Mouse (Mus musculus) cerebellum, adult 11-12 months (tissue): Measurements from ENCODE around the gene C130050O18Rik.

Experiments
- DNase-seq: peaks from one replicate; pipeline ENCODE4 v3.0.0; 2022

Gene C130050O18Rik

GRCm38 (mm10) chr5:139404801-139405401, at the start of gene C130050O18Rik:
TSS of gene C130050O18Rik (plus strand) at chr5:139405280.
- no peak for DNase-seq

GRCm38 (mm10) chr5:139358653-139359052, 46.4 kb upstream of the C130050O18Rik start:
- peak; percentile 54 for DNase-seq

GRCm38 (mm10) chr5:139359244-139359643, 45.8 kb upstream of the C130050O18Rik start:
- no peak for DNase-seq

DNA sequence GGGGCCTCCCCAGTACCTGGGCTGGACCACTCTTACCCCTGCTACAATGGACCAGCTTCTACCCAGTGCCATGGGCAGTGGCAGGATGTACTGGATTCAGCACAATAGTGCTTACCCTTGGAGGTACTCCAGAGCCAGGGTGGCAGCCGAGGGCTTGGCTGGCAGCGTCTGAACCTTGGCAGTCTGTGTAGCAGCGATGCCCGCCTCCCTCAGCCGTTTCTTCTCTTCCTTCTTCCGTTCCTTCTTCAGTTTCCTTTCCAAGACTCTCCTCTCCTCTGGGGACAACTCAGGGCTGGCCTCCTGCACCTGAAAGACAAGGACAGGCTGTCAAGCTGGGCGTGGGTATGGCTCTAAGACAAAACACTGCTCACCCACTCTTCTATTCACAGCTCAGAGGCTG, 41.2 kb upstream of the C130050O18Rik start:
- DNase-seq: no peak

- DNase-seq: peak; percentile 82
Observed at GRCm38 (mm10) chr5:139364260-139364910, 40.7 kb upstream of the C130050O18Rik start.

GRCm38 (mm10) chr5:139364911-139365571, 40.0 kb upstream of the C130050O18Rik start:
- no peak for DNase-seq

- DNase-seq: no peak
Observed at GRCm38 (mm10) chr5:139365827-139366226, 39.3 kb upstream of the C130050O18Rik start.

DNA sequence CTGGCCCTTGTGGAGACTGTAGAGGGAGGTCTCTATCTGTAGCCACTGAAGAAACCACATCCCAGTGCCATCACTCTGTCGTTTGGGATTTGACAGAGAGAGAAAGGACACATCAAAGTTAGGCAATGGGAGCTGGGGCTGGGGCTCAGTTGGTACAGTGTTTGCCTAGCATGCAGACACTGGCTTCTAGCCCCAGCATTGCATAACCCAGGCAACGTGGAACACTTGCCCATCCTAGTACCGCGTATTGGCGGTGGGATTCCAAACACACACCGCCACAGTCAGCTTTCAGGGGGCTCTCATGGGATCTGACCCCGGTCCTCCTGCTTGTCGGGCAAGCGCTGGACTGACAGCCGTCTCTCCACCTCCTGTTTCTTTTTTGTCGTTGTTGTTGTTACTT, 38.6 kb upstream of the C130050O18Rik start:
- no peak for DNase-seq

DNA sequence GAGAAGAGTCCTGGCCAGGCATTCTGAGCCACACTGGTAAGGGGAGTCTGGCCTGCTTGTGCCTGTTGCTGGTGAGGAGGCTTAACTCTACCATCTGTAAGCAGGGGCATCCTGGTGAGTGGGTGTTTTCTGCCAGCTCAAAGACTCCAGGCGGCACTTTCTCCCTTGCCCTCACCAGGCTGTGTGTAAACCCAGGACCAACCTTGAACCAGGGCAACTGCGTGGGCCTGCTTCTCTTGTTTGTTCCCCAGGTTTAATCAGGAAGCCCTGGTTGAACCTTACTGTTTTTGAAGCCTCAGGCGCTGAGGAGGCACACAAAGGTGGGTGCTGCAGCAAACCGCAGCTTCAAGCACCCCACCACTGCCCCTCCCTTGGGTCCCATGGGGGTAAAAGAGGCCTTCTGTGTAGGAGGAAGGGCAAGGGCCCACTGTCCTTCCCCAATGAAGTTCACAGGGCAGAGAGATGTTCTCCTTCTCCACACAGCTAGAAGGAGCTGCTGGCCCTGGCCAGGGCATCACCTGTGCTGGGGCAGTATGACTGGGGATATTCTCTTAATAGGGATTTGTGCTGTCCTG, 37.1 kb upstream of the C130050O18Rik start:
- DNase-seq: no peak

DNA sequence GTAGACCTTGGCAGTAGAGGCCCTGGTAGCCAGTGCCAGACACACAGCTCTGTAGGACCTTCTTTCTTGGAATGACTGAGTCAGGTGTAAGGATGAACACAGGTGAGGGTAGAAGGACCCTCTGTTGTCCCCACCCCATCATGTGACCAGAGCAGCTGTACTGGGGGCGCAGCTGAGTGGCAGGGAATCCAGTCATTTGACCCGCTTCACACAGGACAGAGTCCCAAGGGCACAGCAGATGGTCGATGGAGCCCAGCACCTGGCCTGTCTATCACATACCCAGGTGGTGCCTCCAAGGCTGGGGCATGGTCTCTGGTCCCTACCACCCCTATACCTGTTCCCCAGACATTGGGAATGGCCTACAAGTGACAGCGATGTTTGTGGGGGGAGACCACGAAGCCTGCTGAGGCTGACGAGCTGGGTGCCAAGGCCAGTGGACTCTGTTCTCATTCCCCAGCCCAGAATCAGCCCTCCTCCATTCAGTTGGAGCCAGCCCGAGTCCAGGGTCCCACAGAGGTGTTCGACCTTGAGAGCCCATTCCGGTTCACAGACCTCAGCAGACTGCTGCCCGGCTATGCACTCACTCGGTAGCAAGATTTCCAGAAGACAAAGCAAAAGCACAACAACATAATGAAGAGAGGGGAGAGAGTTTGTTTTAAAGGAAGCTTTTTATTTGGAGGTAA, 36.3 kb upstream of the C130050O18Rik start:
- DNase-seq: no peak

- no peak for DNase-seq
Observed at GRCm38 (mm10) chr5:139370336-139370735, 34.7 kb upstream of the C130050O18Rik start.

- DNase-seq: no peak
Observed at GRCm38 (mm10) chr5:139371118-139371517, 34.0 kb upstream of the C130050O18Rik start.

- DNase-seq: peak; percentile 87
Observed at GRCm38 (mm10) chr5:139371631-139372401, 33.3 kb upstream of the C130050O18Rik start.

- DNase-seq: no peak
Observed at GRCm38 (mm10) chr5:139373126-139373525, 32.0 kb upstream of the C130050O18Rik start.

DNA sequence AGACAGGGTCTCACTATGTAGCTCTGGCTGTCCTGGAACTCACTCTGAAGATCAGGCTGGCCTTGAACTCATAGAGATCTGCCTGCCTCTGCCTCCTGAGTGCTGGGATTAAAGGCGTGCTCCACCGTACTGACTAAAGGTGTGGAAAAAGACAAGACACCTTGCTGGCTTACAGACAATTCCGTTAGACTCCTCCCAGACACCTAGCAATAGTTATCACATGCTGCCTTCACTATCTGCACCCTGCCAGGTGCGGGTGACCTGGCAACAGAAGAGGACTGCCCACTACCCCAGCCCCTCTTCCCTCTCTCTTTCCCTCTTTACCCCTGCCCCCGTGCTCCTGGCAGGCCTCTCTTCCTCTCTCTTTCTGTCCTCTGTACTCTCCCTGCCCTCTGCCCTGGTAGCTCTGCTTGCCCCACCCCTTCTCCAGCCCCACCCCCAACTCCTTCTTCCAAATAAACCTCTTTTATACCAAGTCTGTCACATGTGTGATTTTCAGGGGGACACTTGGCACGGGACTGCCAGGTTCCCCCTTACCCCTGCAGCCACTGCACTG, 31.1 kb upstream of the C130050O18Rik start:
- DNase-seq: no peak

DNA sequence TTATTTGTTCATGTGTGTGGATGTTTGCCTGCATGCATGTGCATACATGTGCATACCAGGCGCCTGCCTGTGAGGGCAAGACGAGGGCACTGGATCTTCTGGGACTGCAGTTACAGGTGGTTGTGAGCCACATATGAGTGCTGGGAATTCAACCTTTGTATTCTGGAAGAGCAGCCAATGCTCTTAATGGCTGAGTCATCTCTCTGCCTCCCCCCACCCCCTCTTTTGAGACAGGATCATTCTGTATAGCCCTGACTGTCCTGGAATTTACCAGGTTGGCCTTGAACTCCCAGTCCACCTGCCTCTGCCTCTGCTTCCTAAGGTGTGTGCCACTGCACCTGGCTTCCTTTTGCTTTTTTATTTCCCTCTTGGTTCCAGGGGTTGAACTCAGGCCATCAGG, 30.2 kb upstream of the C130050O18Rik start:
- no peak for DNase-seq

DNA sequence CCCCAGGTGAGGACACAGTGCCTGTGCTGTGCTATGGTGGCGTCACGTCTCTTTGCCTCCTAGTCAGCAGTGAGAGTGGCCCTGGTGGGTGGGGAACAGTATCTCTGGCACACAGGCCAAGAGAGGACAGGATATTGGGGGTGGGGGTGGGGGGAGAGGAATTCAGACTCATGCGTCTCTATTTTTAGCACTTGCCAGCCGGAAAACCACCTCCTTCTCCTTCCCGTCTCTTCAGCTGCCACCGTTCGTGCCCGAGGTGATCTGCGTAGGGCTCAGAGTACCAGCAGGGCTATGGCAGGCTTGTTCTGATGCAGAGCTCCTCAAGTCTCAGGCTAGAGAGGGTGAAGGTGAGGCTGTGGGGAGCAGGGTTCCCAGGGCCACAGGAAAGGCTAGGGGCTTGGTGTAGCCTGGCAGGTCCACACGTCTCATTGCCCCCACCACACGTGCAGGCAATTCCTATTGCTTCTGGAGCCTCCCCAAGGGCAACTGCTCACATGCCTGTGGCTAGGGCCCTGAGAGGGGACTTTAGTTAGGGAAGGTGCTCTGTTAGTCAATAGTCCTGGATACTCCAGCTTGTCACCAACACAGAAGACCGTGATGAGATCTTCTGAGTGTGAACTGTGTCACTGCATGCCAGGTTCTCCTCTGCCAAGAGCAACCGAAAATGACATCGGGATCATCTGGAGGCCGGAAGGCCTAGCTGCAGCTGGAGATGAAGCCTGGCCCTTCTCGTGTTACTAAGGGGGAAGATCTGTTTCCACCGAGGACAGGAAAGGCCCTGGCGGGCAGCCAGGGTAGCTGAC, 27.4 kb upstream of the C130050O18Rik start, which contains the start of gene Gpr146:
Gene Gpr146 (plus strand): TSS at position 230 of the 803 bp plus-strand sequence.
- no peak for DNase-seq

DNA sequence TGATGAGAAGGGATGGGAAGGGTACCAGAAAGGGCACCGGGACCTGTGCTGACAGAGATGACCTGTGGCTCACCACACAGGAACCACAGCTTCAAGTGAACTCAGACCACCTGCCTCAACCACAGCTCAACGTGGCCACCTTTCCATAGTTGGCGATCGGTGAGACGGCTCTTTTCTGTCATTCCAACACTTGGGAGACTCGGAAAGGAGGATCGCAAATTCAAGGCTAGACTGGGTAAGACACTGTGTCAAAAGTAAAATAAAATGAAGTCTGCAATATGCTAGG, 26.9 kb upstream of the C130050O18Rik start:
- DNase-seq: no peak

- DNase-seq: peak; percentile 52
Observed at GRCm38 (mm10) chr5:139378986-139379629, 26.0 kb upstream of the C130050O18Rik start.

DNA sequence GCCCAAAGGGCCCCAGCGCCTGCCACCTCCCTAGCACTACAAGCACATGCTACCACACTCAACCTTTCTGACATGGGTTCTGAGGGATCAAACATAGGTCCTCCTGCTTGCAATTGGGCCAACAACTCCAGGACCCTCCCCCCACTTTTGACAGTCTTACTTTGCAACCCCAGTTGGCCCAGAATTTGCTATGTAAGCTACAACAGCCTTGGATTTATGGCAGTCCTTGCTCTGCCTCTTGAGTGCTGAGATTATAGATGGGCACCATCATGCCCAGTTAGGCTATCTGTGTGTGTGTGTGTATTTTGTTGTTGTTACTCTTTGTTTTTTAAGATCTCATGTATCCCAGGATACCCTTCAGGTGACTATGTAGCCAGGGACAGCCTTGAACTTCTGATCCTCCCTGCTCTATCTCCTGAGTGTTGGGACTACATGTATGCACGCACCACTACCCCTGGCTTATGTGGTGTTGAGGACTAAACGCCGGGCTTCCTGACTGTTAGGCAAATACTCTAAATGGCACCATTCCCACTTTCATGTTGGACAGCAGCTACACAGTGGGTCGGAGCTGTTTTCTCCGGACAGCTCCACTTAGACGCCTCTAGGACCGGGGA, 25.2 kb upstream of the C130050O18Rik start:
- DNase-seq: no peak
